Mouse (Mus musculus): ENCODE measurements around the gene Ppp3ca. TPM values are rescaled to one million over a fixed set of nuclear protein-coding genes. Genes with fewer than 3 reads are reported as not detected.

The Ppp3ca gene
- polyA plus RNA-seq, 1 experiment, result 16.8 TPM

DNA sequence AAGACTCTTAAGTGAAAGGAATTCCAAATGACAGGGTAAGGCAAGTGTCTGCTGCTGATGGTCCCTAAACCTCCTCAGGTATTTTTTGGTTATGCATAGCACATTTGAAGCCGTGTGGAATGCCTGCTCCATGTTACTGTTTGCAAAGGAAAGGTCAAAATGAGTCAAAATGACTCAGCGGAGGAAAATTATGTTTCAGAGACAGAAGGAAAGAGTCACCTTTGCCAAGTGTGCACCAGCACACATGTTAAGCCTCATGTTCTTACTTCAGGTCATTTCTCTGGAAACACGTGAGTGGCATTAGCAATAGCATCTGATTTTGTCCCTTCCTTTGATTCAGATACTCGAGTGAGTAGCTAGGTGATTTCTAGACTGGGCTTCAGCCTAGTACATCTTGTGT, 186.1 kb downstream of the Ppp3ca start:
- no peak for DNase-seq (ENCODE audit: low read depth)

DNA sequence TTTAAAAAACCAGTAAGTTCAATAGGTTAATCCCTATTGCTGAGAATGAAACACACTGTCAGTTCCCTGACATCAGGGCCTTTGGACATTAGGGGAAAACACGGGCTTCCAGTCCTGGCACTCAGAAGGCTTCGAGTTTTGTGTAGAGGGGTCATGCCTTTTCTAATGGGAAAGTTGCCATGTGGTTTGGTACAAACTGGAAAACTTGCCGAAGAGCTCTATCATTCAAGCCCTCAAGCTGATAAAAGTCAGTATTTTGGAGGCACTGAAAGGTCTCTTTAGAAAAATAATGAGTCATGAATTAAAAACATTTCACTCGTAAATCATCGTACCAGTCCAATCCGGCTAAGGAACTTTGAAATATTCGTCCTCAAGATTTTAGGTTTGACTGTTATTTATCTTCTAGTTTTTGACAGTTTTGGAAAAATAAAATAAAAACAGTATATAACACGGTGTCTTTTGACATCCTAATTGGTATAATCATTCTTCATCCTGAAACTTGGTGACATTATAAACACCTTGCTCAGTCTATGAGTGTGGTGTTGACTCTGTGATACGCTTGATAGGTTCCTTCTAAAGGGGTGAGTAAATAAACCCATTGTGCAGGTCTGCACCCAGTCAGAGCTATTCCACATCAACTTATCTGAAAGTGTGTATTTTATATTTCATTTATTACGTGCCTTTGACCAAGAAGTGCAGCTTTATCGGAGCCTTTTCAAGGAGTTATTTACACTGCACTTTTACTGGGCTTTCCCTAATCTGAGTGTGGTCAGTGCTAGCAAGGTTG, 192.3 kb downstream of the Ppp3ca start:
- DNase-seq (ENCODE audit: low read depth), result no peak

DNA sequence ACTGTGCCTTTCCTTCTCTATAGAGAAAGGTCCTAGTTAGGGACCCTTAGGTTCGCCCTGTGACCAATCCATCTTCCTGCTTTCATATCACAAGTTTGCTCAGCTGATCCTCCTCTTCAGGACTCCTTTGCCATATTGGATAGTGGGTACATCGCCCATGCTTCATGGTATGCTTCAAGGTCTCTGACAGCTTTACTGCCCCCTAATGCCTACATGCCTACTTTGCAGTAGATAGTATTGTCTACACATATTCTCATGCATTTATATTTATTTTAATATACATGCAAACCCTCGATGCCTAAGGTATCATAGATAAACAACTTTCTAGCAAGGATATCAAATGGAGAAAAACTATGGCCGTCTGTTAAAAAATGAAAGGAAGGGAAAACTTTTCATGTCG, 193.2 kb downstream of the Ppp3ca start:
- DNase-seq (ENCODE audit: low read depth), result no peak

DNA sequence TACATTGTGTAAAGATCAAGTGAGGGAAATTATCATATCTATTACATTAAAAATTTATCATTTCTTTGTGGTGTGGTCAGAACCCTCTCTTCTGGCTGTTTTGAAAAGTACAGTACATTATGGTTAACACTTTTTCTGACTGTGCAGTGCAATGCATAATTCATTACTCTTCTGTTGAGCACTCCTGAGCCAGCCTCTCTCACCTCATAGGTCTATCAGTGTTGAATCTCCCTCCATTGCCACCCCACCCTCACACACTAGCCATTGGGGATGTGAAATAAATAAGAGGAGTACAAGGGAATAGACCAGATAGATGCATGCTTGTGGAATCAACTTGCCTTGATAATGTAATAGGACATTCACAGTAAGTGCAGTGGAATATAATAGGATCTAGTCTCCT, 194.4 kb downstream of the Ppp3ca start:
- DNase-seq (ENCODE audit: low read depth), result no peak

DNA sequence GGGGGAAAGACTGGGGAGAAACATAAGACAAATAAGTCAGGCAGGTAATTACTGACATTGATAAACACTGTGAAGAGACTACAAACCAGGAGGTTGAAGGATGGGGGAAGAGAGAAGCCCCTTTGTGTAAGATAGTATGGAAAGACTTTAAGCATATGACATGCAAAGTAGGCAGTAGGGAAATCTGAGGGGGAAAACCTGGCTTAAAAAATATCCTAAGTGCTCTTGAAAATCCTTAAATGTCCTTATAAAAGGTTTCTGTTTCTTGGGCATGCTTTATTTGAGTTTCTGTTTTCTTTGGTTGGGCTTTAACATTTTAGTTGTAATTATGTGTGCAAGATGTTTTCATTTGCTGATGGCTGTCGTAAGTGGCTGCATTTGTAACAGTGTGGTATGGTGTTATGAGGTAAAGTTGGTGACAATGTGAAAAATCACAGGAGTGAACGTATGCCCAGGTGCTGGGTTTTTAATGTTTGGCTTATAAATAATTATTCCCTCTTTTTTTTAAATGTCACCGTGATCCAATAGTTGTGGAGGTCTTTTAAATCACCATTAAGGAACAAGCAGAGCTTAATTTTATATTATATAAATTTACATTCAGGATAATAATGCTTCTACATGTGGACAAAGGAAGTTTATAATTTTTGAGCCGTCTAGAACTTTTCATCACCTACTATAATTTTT, 195.4 kb downstream of the Ppp3ca start:
- no peak for DNase-seq (ENCODE audit: low read depth)

DNA sequence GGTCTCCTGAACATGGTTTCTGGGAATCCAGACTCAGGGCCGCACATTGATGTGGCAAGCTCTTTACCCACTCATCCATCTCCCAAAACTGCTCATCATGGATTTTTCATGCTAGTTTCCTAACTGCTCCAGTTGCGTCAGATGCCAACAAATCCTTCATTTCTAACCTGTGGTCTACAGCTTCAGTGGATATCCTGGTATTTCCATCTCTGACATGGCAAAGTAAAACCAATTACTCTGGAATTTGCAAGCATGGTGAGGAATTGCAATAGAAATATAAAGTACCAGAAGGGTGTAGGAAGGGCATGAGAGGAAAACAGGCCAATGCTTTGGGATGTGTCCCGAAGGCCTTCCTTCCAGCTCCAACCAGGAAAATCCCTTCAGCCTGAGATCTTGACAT, 196.2 kb downstream of the Ppp3ca start:
- DNase-seq (ENCODE audit: low read depth), result no peak

DNA sequence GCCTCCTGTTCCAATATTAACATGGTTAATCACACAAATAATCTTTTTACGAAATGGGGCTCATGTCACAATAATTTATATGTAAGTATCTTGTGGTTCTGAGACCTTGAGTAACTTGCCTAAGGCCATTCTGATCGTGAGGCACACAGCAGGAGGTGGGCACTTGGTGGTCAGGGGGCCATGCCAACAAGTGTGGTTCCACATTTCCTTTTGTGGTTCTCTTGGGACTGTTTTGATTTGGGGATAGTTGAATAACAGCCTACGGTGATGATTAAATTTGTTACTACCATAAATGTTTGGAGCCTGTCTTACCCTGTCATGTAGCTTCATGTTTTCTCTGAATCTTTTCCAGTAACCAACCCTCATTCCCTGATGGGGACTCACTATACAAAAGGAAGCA, 196.6 kb downstream of the Ppp3ca start:
- DNase-seq (ENCODE audit: low read depth), result peak; percentile 91

DNA sequence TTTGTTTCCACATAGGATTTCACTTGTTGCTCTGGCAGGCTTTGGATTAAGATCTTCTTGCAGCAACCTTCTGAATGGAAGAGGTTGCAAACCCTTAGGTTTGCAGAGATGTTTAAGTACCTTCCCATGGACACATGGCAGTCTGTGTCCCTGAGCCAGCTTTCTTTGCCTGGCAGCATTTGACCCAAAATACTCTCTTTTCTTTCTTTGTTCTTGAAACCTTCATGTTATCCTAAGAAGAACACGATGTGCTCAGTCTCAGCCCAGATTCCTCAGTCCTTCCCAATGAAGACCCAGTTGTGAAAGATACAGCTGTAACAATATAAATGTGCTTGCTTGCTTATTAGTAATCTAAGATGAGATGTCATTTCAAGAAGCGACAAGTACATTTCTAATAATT, 197.4 kb downstream of the Ppp3ca start:
- DNase-seq (ENCODE audit: low read depth), result peak; percentile 92

DNA sequence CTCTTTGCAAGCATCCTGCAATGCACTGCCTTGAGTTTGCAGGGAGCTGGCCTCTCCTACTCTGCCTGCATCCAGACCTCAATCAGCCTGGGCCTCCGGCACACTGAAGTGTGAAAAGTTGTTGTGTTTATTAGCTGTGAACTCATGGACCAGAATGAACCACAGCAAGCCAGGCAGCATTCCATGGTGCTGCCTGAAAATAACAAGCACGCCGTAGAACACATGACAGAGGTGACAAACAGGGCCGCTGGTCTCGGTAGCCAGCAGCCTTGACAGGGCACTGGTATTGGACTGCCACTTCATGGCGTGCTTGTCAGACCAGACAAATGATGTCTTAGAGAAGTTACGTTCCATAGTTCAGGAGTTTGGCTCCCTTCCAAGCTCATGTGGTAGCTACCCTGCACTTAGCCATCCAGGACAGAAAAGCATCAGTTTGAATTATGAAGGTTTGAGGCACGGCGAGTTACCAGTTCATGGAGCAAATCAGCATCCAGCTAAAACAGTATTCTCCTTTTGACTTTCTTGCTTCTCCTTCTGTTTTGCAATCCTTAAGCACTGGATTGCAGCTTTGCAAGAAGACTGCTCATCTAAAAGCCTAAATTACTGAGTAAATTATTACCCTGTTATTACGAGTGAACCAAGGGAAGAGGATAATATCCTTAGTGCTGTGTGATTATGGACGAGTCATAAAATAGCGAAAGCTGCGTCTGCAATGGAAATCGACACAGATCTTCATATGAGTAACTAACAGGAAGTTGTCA, 202.0 kb downstream of the Ppp3ca start:
- DNase-seq (ENCODE audit: low read depth), result no peak

DNA sequence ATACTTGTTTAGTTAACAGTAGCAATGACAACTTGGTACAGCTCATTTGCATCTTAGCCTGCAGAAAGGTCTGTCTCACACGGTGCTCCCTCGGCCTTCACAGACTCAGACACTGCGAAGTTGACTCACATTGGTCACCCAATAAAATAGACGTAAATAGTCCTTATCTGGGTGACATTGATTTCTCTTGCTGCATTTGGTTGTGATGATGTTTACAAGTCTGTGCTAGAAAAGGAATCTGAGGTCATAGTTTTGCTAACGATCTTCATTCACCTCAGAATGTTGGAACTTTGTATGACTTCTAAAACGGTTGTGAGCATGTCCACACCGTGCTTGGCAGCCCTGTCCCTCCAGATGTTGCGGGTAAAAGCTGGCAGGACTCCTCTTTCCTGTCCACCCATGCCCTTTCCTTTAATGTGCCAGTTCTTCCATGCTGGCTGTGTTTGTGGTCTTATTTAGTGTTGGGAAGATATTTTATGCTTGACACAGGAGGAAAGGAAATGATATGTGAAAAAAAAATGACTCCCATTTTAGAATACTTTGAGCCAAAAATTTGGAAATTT, 202.7 kb downstream of the Ppp3ca start:
- DNase-seq (ENCODE audit: low read depth), result no peak

DNA sequence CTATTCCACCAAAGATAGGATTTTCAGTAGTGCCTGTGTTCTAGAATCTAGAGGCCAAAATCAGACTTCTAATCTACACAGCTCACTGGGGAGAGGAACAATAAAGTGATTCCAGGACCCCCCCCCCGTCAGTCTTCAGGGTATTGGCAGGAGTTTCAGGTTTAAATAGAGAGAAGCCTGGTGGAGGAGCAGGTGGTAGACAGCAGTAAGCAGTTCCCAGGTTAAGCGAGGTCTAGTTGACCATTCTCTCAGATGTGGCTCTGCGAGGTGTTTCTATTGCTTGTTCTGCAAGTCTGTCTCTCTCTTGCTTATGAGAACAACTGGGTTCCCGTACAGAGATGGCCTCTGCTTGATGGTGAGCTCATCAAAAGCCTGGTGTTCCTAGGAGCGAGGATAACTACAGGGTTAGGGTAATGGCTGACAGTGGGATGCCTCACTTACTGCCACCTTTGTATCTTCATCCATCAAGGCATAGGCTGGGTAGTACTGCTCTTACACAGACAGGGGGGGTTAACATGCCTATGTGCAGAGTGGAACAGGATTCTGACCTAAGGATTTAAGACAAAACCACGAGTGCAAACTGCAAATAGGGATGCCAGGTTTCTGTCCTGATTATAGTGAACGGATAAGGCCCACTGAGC, 204.0 kb downstream of the Ppp3ca start:
- DNase-seq (ENCODE audit: low read depth), result no peak

DNA sequence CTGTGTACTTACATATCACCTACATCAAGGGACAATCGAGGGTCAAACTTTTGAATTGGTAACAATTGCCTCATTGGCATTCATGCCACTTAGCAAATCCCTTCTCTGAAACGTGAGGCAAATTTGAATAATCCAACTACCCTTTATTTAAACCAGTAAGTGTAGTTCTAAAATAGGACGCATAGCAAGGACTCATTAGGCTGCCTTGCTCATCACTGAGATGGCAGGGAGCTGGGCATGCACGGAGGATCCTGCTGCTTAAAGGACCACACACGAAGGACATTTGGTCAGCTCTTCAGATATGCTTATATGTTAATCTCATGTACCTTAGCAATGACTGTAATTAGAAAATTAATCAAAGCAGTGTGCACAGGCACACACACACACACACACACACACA, 204.6 kb downstream of the Ppp3ca start:
- no peak for DNase-seq (ENCODE audit: low read depth)

DNA sequence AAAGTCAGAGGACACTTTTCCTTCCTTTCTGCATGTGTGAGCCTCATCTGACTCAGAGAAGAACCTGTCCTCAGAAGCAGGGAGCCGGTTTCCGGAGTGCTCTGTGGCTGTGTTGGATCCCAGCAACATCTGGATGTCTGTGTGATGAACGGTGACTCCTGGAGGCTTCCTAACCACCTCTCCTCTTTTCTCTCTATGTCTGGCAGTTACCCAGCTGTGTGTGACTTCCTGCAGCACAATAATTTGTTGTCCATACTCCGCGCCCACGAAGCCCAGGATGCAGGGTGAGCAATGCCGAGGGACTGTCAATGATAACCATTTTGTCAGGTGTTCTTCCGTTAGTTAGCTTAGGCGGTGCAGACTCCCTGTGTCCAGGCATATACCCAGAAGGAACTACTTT, 217.8 kb downstream of the Ppp3ca start:
- DNase-seq (ENCODE audit: low read depth), result no peak

DNA sequence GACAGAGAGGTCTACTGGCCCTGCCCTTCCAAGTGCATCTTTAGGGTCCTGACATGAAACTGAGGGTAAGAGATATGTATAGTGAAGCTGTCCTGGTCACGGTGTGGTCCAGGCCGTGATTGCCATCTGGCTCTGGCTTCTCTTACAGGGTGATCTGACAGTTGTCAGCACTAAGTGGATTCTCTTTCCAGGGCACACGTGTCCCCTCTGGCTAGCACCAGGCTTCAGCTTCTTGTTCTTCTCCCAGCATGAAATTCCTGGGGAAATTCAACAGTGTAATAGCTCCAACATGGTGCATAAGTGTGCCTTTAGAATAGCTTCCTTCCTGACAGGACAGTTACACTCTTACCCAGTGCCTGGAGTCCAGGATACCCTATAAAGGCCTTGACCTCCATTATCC, 222.2 kb downstream of the Ppp3ca start:
- no peak for DNase-seq (ENCODE audit: low read depth)

DNA sequence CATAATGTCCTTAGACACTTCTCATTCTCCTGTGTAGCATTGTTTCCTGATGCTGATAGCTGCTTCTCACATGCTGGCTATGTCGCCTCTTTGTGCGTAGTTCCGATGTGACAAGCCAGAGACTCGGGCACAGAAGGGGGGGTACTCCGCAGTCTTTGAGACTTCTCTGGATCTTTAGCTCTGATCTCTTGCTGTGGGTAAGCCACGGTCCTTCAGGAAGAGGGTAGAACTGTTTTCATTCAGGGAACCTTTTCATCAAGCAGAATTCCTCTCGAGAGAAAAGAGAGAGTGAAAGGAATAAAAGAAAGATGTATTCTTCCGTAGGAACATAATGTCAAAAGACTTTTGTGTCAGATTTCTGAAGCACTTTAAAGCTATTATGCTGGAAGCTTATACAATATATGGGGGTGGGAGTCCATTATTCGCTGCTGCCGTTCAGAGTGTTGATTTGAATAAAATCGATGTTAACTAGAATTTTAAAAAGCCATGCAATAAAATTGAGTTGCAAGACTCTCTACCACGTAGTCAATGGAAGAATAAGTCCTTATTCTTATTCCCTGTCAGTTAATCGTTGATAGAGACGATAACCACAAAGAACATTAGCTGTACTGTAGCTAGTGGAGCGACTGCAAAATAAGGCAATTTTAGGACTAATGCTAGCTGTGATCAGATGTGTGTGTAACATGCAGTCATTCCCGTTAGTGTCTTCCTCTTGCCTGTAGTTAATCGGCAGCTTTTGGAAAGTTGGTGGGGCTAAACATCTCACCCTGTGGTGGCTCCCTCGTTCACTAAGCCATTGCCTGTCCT, 223.9 kb downstream of the Ppp3ca start:
- DNase-seq (ENCODE audit: low read depth), result no peak

DNA sequence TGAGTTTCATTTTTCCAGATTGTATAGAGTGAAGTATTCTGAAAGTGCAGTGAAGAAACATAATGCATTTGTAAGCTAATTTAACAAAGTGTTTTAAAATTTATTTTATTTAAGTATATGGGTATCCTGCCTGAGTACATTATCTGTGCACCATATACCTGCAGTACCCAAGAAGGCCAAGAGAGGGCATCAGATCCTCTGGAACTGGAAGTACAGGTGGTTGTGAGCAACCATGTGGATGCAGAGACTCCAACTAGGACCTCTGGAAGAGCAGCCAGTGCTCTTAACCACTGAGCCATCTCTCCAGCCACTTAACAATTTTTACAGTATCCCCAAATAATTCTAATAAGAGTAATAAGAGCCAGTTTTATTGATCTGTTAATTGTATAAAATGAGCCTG, 225.6 kb downstream of the Ppp3ca start:
- DNase-seq (ENCODE audit: low read depth), result no peak

DNA sequence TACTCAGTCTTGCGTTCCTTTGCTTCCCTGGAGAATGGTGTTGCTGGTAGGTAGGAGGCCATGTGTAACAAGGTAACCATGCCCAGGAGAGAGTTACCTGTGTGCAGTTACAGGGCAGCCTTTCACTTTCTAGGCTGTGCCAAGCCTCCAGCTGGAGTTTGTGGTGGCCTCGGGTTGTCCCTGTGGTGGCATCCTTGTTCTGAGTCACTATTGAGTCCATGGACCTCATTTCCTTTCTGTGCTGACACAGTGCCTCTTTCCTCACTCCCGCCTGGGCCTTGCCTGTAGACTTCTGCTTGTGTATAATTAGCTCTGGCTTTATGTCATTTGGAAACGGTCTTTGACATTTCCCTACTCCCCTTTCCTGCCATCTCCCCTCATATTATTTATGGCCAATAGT, 226.4 kb downstream of the Ppp3ca start:
- no peak for DNase-seq (ENCODE audit: low read depth)

DNA sequence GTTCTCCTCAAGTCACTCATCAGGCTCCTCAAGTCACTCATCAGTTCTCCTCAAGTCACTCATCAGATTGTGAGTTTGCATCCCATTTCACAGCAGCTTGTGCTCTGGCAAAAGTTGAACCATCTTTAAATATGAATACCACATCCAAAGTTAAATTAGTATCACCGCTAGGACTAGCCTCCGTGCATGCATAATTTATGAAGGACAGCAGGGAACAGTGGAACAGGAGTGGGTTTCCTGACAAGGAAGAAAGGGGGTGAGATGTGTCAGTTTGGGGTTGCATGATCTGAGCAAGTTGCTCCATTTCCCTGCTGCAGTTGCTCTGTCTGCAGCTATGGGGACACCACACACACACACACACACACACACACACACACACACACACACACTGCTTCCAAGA, 229.8 kb downstream of the Ppp3ca start:
- no peak for DNase-seq (ENCODE audit: low read depth)

DNA sequence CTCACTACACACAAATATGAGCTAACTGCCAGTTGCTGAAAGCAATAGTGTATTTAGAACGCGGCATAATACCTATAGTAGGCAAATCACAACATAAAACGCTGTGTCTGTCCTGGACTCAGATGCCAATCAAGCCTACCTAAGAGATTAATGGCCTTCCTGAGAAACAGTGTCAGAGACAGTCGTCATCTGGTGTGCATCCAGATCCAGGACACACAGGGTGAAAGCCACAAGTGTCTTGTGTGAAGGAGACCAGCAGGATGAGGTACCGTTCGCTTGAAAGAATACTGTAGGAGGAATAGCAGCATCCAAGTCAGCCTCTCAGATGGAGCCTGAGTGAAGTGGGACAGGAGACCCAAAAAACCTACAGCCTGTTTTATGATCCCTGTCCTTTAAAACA, 231.1 kb downstream of the Ppp3ca start:
- no peak for DNase-seq (ENCODE audit: low read depth)

DNA sequence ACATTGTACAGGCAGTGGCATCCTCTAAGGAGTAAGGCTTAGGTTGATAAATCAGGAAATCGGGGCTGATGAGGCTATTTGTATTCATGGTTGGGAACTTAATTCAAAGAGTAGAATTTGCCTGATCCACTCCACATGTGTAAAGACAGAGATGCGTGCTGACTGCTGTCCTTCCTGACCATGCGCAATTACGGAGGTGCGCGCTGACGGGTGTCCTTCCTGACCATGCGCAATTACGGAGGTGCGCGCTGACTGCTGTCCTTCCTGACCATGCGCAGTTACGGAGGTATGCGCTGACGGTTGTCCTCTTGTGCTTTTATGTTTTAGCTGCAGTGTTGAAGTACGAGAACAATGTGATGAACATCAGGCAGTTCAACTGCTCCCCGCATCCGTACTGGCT, 232.9 kb downstream of the Ppp3ca start:
- DNase-seq (ENCODE audit: low read depth), result no peak

DNA sequence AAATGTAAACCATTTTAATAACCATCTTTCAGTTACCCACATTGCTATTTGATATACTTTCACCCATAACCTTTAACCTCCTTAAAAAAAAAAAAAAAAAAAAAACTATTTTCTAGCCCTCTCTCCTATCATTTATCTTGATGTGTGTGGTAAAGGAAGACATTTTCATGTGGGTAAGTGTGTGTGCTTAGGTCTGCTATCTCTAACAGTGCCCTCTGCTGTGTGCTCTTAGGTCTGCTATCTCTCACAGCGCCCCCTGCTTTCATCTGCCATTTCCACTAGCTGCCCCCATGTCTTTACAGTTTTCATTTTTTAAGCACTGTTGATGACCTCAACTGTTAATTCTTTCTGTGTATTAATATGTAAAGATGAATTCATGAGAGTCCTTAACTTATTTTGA, 235.7 kb downstream of the Ppp3ca start:
- DNase-seq (ENCODE audit: low read depth), result no peak

Measured in gonadal fat pad, adult 2 months (tissue).